Mouse (Mus musculus) thymus, postnatal 4 days (tissue): ENCODE results near the gene Slc24a3.

Source experiments
- DNase-seq: peaks from one replicate; pipeline ENCODE4 v3.0.0; 2021

The Slc24a3 gene

DNA sequence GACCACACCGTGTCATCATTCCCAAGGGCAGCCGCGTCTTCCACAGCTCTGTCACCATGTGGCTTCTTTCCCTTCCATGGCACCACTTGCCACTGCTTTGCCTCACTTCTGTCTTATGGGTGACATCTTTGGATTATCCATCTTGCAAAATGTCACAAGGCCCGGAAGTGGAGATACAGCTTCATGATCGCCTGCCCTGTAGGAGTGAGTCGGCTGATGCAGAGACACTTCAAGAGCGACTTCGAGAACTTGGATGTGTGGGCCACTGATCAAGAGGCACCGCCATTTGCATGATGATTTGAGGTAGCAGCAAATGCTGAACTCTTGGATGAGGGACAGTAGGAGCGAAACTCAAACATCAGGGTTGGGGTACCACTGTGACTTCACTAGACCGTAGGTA lies 46.0 kb downstream of the Slc24a3 start:
- DNase-seq, result no peak

GRCm38 (mm10) chr2:145214086-145214831 lies 46.7 kb downstream of the Slc24a3 start:
- no peak for DNase-seq

GRCm38 (mm10) chr2:145216580-145216979 lies 49.0 kb downstream of the Slc24a3 start:
- DNase-seq, result no peak

GRCm38 (mm10) chr2:145217422-145217821 lies 49.9 kb downstream of the Slc24a3 start:
- DNase-seq, result no peak

DNA sequence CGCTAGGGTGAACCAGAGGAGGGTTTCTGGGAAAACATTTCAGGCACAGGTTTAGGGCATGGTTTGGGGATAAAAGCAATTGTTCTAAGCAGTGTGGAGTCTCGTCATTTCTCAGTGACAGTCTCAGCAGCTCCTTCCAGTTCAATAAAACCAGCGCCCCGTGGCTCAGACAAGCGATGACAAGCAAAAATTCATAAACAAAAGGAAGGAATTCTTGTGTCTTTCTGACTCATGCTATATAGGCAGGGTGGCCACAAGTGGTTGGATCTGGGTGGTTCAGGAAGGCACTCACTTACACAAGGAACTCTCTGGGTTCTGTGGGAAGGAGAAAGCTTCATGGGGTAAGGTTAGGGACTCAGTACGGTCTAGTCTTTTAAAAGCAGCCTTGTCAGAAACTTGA lies 51.7 kb downstream of the Slc24a3 start:
- DNase-seq, result no peak

DNA sequence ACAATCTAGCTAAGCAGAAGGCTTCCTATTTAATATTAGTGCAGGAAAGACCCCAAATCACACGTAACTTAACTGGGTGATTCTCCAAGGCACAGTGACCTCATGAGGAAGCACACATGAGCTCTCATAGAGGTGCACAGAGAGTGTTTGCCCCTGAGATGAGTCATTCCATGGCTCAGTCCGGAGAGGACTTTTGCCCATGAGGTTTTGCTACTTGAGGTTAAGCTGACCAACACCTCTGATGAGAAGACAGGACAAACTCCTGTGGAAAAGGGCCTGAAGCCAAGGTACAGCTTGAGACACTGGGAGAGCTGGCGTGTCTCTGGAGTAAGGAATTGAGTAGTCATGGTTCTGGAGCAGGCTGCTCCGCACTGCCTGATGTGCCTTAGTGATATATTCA lies 56.1 kb downstream of the Slc24a3 start:
- DNase-seq, result no peak

GRCm38 (mm10) chr2:145225640-145226039 lies 58.1 kb downstream of the Slc24a3 start:
- DNase-seq, result peak; percentile 47

GRCm38 (mm10) chr2:145226100-145226499 lies 58.5 kb downstream of the Slc24a3 start:
- DNase-seq, result no peak

DNA sequence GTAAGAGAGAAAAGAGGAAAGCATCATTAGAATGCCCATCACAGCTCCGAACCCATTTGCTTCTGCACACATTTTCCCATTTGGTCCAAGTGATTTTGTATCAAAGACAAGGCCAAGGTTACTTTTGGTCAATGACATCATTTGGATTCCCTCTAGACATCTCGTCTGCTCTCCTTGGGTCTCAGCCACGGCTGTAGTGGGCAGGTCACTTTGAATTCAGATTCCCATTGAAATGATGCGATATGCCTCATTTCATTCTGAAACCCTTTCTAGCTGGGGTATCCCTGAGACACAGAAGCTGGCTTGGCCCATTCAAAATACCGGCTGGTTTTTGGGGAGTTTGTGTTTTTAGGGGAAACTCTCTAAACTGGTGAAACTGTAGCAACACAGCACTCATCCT lies 59.8 kb downstream of the Slc24a3 start:
- no peak for DNase-seq

GRCm38 (mm10) chr2:145232764-145233484 lies 65.4 kb downstream of the Slc24a3 start:
- no peak for DNase-seq

GRCm38 (mm10) chr2:145233547-145234398 lies 66.2 kb downstream of the Slc24a3 start:
- DNase-seq, result peak; percentile 26

DNA sequence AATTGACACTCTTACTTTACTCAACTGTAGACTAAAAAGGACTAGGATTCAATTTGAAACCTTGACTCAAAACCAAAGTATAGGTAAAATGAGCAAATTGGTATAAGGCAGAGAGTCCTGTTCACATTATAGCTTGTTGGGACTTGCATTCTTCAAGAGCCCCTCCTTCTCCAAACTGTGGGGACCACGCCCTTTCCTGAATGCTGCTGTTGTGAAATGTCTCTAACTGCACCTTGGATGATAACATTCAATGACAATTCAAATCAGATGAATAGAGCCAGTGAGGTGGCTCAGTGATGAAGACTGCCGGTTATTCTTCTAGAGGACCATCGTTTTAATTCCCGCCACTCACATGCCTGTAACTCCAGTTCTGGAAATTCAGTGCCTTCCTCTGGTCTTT lies 78.8 kb downstream of the Slc24a3 start:
- DNase-seq, result no peak

DNA sequence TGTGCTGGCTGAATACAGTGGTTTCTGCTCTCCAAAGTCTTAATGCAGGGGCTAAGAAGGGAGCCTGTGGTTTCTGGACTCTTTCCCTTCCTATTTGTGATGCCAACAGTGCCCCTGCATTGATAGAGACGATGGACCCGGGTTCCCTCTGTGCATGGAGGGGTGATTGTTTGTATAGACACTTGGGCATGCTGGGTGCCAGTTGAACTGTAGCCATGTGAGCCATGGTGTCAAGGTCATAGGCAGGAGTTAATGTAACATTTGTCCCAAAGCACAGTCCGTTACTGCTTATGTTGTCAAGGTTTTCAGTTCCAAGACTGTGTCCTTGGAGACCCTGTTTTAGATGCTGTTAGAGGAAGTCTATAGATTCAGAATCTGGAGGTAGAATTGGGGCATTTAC lies 80.6 kb downstream of the Slc24a3 start:
- no peak for DNase-seq

GRCm38 (mm10) chr2:145257332-145257731 lies 89.8 kb downstream of the Slc24a3 start:
- no peak for DNase-seq

DNA sequence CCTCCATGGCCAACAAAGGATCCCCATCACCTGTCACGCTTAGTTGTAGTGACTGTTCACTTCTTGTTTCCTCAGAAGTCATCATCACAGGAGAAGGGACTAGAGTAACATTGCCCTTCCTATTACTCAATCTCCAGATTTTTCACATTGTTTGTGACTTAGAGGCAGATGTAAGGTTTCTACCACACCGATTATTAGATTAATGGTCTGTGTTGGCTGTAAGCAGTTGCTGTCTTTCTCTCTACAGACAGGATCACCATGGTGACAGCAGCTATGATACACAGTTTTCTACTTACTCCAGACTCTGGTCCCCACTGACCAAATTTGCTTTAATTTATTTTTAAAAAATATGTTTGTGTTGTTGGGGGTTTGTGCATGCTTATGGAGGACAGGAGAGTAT lies 90.3 kb downstream of the Slc24a3 start:
- DNase-seq, result no peak

GRCm38 (mm10) chr2:145260574-145260973 lies 93.0 kb downstream of the Slc24a3 start:
- DNase-seq, result no peak

DNA sequence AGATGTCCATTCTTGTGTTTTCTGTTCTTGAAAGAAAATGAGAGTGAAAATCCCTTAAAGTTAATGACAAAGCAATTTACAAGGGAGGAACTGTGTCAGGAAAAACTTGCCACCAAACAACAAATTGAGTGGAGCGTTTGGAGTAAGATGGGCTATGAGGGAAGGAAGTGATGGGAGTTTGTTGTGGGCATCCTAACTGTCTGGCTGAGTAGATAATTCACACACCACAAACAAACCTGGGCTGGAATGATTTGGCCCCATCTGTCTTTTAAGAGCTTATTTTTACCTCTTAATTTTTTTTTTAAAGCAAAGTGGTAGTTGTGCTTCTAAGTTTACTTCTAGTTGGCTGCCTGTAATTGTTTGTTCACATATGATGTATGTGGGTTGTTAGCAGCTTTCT lies 94.6 kb downstream of the Slc24a3 start:
- no peak for DNase-seq

GRCm38 (mm10) chr2:145266723-145267122 lies 99.2 kb downstream of the Slc24a3 start:
- no peak for DNase-seq

DNA sequence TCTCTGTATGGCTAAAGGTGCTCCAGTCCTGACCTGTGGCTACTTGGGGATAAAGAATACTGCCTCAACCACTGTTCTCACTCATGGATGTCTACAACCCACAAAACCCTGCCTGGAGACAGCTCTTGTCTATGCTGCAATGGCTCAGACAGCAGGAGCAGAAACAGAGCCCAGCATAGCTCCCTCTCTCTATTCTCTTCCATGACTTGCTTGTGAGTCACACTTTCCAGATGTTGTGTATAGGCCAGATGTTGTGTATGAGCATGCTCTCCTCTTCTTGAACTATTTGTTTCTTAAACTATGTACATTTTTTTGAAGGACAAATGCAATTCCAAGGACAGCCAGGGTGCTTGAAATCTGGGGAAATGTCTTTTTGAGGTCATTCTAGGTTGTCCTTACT lies 101.4 kb downstream of the Slc24a3 start:
- no peak for DNase-seq

DNA sequence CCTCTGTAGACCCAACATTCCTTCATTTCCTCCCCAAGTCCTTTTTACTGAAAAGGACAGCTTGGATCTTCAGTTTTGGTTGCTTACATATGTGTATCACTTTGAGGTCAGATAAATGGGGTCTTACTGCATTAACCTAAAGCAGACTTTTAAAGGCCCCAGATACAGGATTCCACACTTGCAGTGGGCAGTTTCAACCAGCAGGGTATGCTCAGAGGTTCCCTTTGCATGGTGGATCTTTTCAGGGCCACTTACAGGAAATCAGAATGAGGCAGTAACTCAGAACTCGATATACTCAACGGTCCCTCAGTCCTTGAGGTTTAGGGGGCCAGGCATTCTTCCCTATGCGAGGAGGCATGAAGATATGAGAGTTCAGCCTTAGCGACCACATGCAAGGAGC lies 101.9 kb downstream of the Slc24a3 start:
- no peak for DNase-seq

- DNase-seq, result no peak
Observed at GRCm38 (mm10) chr2:145274016-145274677, 106.6 kb downstream of the Slc24a3 start.

DNA sequence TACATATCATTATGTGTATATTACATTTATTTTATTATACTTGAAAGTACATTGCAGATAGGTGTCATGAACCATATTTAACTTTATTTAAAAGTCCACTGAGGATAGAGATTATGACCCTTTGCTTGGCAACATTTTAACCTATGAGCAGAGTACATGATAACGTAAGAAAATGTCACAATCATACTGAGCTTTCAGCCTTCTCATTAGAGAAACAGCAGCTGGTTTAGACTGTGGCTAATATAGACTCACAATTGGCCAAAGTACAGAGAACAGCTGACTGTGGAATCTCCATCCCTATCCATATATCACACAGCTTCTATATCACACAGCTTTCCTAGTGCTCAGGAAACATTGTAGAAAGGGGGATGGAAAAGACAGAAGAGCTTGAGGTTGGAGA lies 111.8 kb downstream of the Slc24a3 start:
- no peak for DNase-seq

DNA sequence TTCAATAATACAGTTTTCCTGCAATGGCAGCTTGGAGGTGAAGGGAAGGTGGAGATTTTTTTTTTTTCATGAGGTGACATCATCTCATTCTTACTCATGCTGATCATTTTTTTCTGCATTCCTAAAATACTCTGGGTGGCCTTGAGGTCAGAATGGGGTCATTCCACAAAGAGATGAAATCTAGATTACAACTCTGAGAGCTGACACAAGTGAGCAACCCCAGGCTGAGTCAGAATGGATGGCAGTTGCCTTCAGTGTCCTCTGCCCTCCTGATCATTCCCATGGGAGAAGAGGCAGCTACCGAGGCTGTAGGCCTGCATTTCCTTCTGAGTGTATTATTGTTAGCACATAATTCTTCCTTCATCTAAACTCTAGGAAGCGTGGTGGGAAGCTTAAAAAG lies 116.2 kb downstream of the Slc24a3 start:
- DNase-seq, result no peak
